Mouse (Mus musculus) hindbrain, postnatal 0 days (tissue): ENCODE data around the gene Hoxd10. TPM values are rescaled to one million over a fixed set of nuclear protein-coding genes. Genes with fewer than 3 reads are reported as not detected.
A peak's percentile ranks its signal among the peaks of the same experiment; 100 is the strongest.

Experiments
- ATAC-seq: fragments of 200-750 bp; cut with Nextera tagmentation; 2 replicates; pipeline ENCODE4 v1.8.0; 2017; ENCODE audit warnings: mild to moderate bottlenecking, moderate TSS enrichment, moderate library complexity
- DNase-seq: peaks from one replicate; pipeline ENCODE4 v3.0.0-alpha.2; 2015; ENCODE audit warnings: low spot score
- H3K27ac ChIP-seq: fragments of 300-500 bp; sonication (generic); 2 replicates; pipeline ENCODE4 v1.5.1; 2014; ENCODE audit warnings: mild to moderate bottlenecking
- H3K27me3 ChIP-seq: fragments of 300-500 bp; sonication (generic); 2 replicates; pipeline ENCODE4 v1.6.1; 2014; ENCODE audit warnings: low read length, mixed read lengths; ENCODE audit not compliant: insufficient read depth
- H3K36me3 ChIP-seq: fragments of 300-500 bp; sonication (generic); 2 replicates; pipeline ENCODE4 v1.6.1; 2014; ENCODE audit warnings: low read length, mixed read lengths; ENCODE audit not compliant: insufficient read depth
- H3K4me1 ChIP-seq: fragments of 300-500 bp; sonication (generic); 2 replicates; pipeline ENCODE4 v1.6.1; 2014; ENCODE audit warnings: antibody characterized with exemption, low read length, mixed read lengths; ENCODE audit not compliant: insufficient read depth
- H3K4me2 ChIP-seq: fragments of 300-500 bp; sonication (generic); 2 replicates; pipeline ENCODE4 v1.6.1; 2014; ENCODE audit warnings: low read depth, mild to moderate bottlenecking, low read length, moderate library complexity, mixed read lengths
- H3K4me3 ChIP-seq: fragments of 300-500 bp; sonication (generic); 2 replicates; pipeline ENCODE4 v1.5.1; 2014; ENCODE audit warnings: low read length
- H3K9ac ChIP-seq: fragments of 300-500 bp; sonication (generic); replicated peaks from 2 replicates; pipeline ENCODE4 v1.6.1; 2014; ENCODE audit warnings: mild to moderate bottlenecking, low read length, moderate library complexity, mixed read lengths
- H3K9me3 ChIP-seq: fragments of 300-500 bp; sonication (generic); 2 replicates; pipeline ENCODE4 v1.6.1; 2016; ENCODE audit warnings: low read length, mixed read lengths
- CTCF ChIP-seq: IDR thresholded peaks from 2 replicates; pipeline ENCODE4 v1.5.1; 2016; ENCODE audit warnings: antibody characterized with exemption, control low read depth, low read depth
- WGBS: fragments of 180-500 bp; shearing (Covaris S2); extraction: QIAGEN DNeasy Blood & Tissue Kit; methylation state at CpG from one replicate; pipeline ENCODE4 v1.1.7; 2014; 5-methylcytosine and 5-hydroxymethylcytosine counted together
- polyA plus RNA-seq: library from polyadenylated mRNA; unstranded; fragments of >200 nt; fragmentation: Nextera tagmentation; extraction: Ambion mirVana; gene quantifications from 2 replicates; pipeline ENCODE4 v1.2.1, GENCODE M21; 2015
- total RNA-seq: library from RNA; depleted of rRNA; stranded (reverse); fragments of >200 nt; gene quantifications from 2 replicates; pipeline ENCODE4 v1.2.3, GENCODE M21; 2014

The Hoxd10 gene
- total and polyA plus RNA-seq, 2 experiments from 2014 or later = not detected

GRCm38 (mm10) chr2:74705467-74706089 is 13.9 kb downstream of the Hoxd10 start:
- no peaks in the 10 kb centered on the region for H3K9me3 ChIP-seq
- H3K9ac ChIP-seq = no peak overlapping the region
- DNase-seq (no peak), ATAC-seq (peak; percentile 35; the same call in 1 of the 2 replicates)
- TF ChIP-seq CTCF = no peak
- H3K27ac ChIP-seq = no peak overlapping the region
- H3K4me3 ChIP-seq = peak overlapping the region; percentile 26
- H3K4me2 ChIP-seq = peak overlapping the region; percentile 48
- H3K36me3 ChIP-seq = no peaks in the 10 kb centered on the region
- H3K4me1 ChIP-seq = no peaks in the 10 kb centered on the region
- 2% methylated on average over 57 of the region's 85 CpGs for WGBS
- peaks cover 92% of the 10 kb centered on the region for H3K27me3 ChIP-seq

DNA sequence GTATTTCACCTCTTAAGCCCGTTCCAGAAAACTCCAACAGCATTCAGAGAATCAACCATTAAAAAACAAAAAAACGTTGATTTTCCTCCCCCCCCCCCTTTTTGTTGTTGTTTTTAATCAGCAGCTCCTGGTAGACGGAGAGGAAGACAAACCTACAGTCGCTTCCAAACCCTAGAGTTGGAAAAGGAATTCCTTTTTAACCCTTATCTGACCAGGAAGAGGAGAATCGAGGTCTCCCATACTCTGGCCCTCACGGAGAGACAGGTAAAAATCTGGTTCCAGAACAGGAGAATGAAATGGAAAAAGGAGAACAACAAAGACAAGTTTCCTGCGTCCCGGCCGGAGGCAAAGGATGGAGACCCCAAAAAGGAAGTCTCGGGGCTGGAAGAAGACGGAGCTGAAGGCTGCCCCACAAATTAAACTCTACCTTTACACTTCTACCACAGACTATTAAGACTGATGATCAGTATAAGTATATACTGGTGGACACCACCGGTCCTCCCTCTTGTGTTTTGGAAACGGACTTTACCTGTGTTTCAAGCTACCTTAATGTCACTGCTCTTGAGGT is 14.8 kb downstream of the Hoxd10 start:
- DNase-seq (no peak), ATAC-seq (no peak)
- Histone ChIP-seq H3K4me2 (no peak overlapping the region), H3K9ac (no peak overlapping the region), H3K4me3 (no peak overlapping the region), H3K9me3 (no peaks in the 10 kb centered on the region), H3K4me1 (no peaks in the 10 kb centered on the region), H3K27me3 (peaks cover 86% of the 10 kb centered on the region), H3K36me3 (no peaks in the 10 kb centered on the region), H3K27ac (no peak overlapping the region)
- no peak for TF ChIP-seq CTCF
- 3% methylated on average over 13 of the region's 13 CpGs for WGBS

DNA sequence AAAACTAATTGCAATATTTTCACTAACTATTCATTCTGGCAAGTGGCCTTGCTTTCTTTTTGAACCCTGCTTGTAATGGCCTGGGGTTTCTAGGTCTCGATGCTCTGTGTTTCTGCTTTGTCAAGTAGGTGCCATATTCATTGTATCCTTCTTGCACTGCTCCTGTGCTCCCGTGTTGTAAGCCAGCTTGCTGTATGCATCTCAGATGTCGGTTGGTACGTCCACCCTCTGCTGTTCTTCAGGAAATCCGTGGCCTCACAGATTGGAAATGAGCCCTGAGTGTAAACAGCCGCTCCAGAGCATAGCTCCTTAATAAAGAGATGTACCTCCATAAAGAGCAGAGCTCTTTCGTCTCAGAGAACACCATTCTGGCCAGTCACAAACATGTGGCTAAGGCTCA is 15.9 kb downstream of the Hoxd10 start:
- H3K4me1 ChIP-seq = no peaks in the 10 kb centered on the region
- H3K4me3 ChIP-seq = no peak overlapping the region
- peaks cover 91% of the 10 kb centered on the region for H3K27me3 ChIP-seq
- ATAC-seq = no peak
- no peaks in the 10 kb centered on the region for H3K36me3 ChIP-seq
- TF ChIP-seq CTCF = no peak
- 8% methylated on average over 7 of the region's 7 CpGs for WGBS
- DNase-seq = no peak
- no peaks in the 10 kb centered on the region for H3K9me3 ChIP-seq
- no peak overlapping the region for H3K9ac ChIP-seq
- no peak overlapping the region for H3K27ac ChIP-seq
- no peak overlapping the region for H3K4me2 ChIP-seq

DNA sequence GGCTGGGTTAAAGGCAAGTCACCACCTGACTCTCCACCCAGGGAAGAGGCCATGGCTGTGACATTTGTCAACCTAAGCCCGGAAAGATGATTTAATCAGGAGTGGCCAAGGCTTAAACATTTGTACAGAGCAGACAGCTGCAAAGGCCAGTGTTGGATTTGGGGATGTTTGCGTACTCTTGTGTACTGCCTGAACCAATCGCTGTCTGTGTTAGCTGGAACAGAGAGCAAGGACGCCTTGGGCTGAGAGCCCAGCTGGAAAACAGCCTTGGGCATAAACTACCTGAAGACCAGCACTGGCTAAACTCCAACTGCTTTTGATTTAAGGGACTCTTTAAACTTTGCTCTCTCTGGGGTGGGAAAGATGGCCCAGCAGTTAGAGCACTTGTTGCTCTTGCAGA is 17.0 kb downstream of the Hoxd10 start:
- DNase-seq = no peak
- Histone ChIP-seq H3K4me3 (no peak overlapping the region), H3K9me3 (no peaks in the 10 kb centered on the region), H3K4me2 (no peak overlapping the region), H3K9ac (no peak overlapping the region), H3K4me1 (no peaks in the 10 kb centered on the region), H3K36me3 (no peaks in the 10 kb centered on the region), H3K27ac (no peak overlapping the region), H3K27me3 (peaks cover 90% of the 10 kb centered on the region)
- WGBS = 4% methylated on average over 4 of the region's 4 CpGs
- no peak for ATAC-seq
- TF ChIP-seq CTCF = no peak

DNA sequence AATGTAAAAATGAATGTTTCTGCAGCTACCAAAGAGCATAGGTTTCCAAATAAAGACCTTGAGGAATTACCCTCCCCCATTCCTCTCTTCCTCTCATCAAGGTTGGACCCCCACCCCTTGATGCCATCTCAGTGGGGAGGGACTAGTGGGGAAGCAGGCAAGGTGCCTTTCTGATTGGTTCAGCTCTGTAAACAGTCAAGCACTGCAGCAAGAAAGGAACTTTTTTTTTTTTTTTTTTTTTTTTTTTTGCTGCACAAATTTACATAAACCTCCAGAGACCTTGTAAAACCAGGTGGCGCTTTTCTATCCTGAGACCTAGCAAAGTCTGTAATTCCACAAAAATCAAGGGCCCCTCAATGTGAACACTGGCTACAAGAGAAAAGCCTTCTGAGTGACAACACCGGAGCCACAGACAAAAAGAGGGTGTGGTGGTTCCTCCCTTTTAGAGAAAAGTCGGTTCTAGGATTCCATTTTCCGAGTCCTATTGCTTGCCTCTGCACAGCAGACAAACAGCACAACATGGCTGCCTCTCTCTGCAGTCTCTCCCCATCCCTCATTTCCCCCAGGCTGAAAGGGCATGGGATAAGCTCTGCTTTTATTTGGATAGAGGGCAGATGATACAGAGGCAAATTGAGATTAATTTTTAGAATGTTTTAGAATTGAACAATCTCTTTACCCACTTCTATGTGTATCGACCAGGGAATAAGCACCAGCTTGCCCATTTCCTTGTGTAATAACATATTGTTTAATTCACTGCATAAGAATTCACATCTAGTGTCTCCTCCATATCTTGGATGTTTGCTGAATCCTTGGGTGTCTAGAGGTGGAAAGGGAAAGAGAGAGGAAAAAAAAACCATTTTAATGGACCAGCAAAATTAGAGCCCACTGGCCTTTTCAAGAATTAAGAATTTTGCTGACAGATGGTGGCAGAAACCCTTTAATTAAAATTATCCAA is 18.0 kb downstream of the Hoxd10 start:
- H3K9me3 ChIP-seq = no peaks in the 10 kb centered on the region
- TF ChIP-seq CTCF = no peak
- no peak overlapping the region for H3K4me3 ChIP-seq
- peaks cover 89% of the 10 kb centered on the region for H3K27me3 ChIP-seq
- no peaks in the 10 kb centered on the region for H3K36me3 ChIP-seq
- H3K9ac ChIP-seq = no peak overlapping the region
- no peak overlapping the region for H3K4me2 ChIP-seq
- 5% methylated on average over 5 of the region's 5 CpGs for WGBS
- no peak overlapping the region for H3K27ac ChIP-seq
- H3K4me1 ChIP-seq = no peaks in the 10 kb centered on the region
- DNase-seq (no peak), ATAC-seq (no peak)

DNA sequence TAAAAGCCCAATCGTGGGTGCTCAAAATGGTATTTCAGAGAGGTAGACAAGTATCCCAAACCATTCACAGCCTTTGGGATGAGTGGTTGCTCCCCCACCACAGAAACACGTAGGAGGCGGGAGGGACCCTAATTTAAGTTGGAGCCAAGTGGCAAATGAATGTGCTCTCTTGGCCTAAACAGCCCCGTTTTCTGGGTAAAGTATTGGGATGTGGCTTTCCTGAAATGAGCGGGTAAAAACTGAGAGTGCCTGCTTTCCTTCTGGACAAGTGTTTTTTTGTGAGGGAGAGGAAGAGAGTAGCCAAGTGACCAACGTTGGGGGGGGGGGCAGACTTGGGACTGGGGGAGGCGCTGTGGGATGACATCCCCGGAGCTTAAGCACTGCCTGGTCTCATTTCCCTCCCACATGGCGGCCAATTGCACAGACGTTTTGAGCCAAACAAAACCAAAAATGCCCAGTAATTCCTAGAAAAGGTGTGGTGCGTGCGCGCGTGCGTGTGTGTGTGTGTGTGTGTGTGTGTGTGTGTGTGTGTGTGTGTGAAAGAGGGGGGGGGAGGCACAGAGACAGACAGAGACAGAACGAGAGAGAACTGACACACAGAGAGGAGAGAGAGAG is 19.3 kb downstream of the Hoxd10 start:
- H3K27me3 ChIP-seq = peaks cover 89% of the 10 kb centered on the region
- TF ChIP-seq CTCF = no peak
- no peaks in the 10 kb centered on the region for H3K4me1 ChIP-seq
- no peak overlapping the region for H3K4me2 ChIP-seq
- H3K4me3 ChIP-seq = no peak overlapping the region; the same call in 1 of the 2 replicates
- H3K36me3 ChIP-seq = no peaks in the 10 kb centered on the region
- H3K9ac ChIP-seq = no peak overlapping the region
- ATAC-seq = no peak
- no peak for DNase-seq
- WGBS = 1% methylated on average over 16 of the region's 16 CpGs
- H3K27ac ChIP-seq = no peak overlapping the region
- H3K9me3 ChIP-seq = no peaks in the 10 kb centered on the region
